Mouse (Mus musculus) lung, adult 2 months (tissue): ENCODE measurements around the gene Ppp1r8.

Experiments
- CTCF ChIP-seq: fragments of 200-500 bp; IDR thresholded peaks from 2 replicates; pipeline ENCODE4 v1.5.1; 2011; ENCODE audit warnings: mild to moderate bottlenecking, low read length, control low read depth; ENCODE audit not compliant: insufficient read depth
- POLR2A ChIP-seq: fragments of 200-500 bp; IDR thresholded peaks from 2 replicates; pipeline ENCODE4 v1.6.1; 2011; ENCODE audit warnings: low read depth, mild to moderate bottlenecking, control low read depth, low read length, borderline replicate concordance; ENCODE audit errors: extremely low read depth

DNA sequence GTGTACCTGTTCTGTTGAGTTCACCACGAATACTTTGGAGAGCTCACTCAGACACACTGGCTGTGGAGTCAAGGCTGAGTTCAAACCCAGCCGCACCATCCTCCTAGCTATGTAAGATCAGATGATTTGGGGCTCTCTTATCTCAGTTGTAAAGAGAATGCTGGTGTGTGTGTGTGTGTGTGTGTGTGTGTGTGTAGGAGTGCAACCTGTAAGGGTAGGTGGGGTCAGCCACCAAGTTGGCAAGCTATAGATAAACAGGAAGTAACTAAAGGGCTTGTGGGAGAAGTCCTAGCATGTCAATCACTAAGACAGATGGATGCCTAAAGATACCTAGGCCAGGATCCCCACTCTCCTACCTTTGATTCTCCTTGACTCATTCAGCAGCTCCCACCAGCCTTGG lies 59.2 kb downstream of the Ppp1r8 start:
- TF ChIP-seq CTCF: no peak
- TF ChIP-seq POLR2A: no peak
